Mouse (Mus musculus) gastrocnemius, postnatal 4 days (tissue): ENCODE results near the gene Sema6d. TPM values are rescaled to one million over a fixed set of nuclear protein-coding genes. Genes with fewer than 3 reads are reported as not detected.
"Not testable (repeated sequence)": the region's sequence is repeated elsewhere in the genome, so short reads cannot be mapped to it uniquely, and the experiment has no call there.

ENCODE experiments used
- DNase-seq, 2 experiments: peaks; one replicate each; pipeline ENCODE4 v3.0.0; 2021 to 2022; ENCODE audit warnings: low spot score in 2 of 2, mixed read lengths in 2 of 2
- total RNA-seq, 2 experiments: library from RNA; stranded (reverse); gene quantifications; 2 replicates each; pipeline ENCODE4 v1.2.3; 2021

Gene Sema6d
- total RNA-seq, 2 experiments from 2014 or later, result 34.0 to 34.5 TPM

GRCm38 (mm10) chr2:124289356-124289755 lies 199.6 kb downstream of the Sema6d start:
- DNase-seq, result no peak

- no peak for DNase-seq
Observed at GRCm38 (mm10) chr2:124291145-124291544, 201.4 kb downstream of the Sema6d start.

DNA sequence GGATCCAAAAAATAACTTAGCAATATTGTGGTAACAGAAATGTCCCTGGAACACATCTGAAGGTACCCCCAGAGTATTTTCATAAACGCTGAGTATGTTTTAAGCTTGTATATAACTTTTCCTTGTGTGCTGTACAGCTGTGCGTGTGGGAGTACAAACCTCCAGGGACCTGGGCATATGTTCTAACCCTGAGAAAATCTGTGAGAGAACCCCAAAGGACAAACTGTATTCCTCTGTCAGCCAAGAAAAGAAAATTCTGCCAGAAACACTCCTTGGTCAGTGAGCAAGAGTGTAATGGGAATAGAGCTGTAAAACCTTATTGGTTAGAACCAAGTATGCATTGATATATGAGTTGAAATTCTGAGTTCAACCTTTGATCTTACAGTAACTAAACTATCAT lies 203.8 kb downstream of the Sema6d start:
- peak in 1 of 2 experiments; percentile 17 for DNase-seq

GRCm38 (mm10) chr2:124298351-124298750 lies 208.6 kb downstream of the Sema6d start:
- DNase-seq, result peak in 1 of 2 experiments; percentile 12

DNA sequence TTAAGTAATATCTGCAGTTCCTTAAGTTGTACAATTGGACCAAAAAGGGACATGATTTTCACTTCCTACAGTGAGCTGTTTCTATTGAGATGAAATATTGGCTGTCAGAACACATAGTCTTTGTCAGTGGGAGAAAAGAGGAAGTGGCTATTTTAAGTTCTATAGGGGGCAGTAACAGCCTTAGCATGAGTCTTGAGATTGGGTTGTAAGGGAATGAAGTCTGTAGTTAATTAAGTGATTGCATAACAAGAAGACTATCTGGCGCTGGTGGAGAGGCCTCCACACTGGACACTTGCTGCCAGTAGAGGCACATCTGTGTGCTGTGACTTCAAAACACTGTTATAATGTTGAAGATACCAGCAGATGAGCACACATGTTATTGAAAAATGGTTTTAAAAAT lies 209.1 kb downstream of the Sema6d start:
- peak in 1 of 2 experiments; percentile 13 for DNase-seq

DNA sequence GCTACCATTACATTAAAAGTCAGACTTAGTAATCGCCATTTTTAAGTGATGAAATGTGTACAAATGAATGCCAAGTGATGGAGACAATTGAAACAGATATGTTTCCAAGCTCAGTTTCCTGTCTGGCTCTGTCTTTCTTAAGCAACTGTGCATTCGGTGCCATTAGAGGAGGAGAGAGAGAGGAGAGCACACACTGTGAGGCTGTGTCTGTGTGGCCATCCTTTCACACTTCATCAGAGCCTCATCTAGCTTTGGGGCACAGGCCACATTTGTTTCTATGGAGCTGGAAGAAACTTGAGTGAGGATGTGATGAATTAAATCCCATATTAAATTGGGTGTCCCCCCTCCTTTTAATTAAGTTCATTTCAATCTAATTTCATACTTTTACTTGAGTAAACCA lies 218.8 kb downstream of the Sema6d start:
- DNase-seq, result no peak

- no peak for DNase-seq
Observed at GRCm38 (mm10) chr2:124309361-124310128, 219.8 kb downstream of the Sema6d start.

GRCm38 (mm10) chr2:124322528-124323215 lies 232.9 kb downstream of the Sema6d start:
- DNase-seq, result no peak

- no peak for DNase-seq
Observed at GRCm38 (mm10) chr2:124324107-124324724, 234.4 kb downstream of the Sema6d start.

GRCm38 (mm10) chr2:124329473-124330130 lies 239.8 kb downstream of the Sema6d start:
- no peak for DNase-seq

- no peak for DNase-seq
Observed at GRCm38 (mm10) chr2:124332890-124333289, 243.1 kb downstream of the Sema6d start.

GRCm38 (mm10) chr2:124334655-124335054 lies 244.9 kb downstream of the Sema6d start:
- not testable (repeated sequence) for DNase-seq

GRCm38 (mm10) chr2:124338296-124338695 lies 248.5 kb downstream of the Sema6d start:
- no peak for DNase-seq

GRCm38 (mm10) chr2:124354191-124354590 lies 264.4 kb downstream of the Sema6d start:
- DNase-seq, result no peak

GRCm38 (mm10) chr2:124354716-124355115 lies 264.9 kb downstream of the Sema6d start:
- no peak for DNase-seq

- no peak for DNase-seq
Observed at GRCm38 (mm10) chr2:124369291-124369690, 279.5 kb downstream of the Sema6d start.

DNA sequence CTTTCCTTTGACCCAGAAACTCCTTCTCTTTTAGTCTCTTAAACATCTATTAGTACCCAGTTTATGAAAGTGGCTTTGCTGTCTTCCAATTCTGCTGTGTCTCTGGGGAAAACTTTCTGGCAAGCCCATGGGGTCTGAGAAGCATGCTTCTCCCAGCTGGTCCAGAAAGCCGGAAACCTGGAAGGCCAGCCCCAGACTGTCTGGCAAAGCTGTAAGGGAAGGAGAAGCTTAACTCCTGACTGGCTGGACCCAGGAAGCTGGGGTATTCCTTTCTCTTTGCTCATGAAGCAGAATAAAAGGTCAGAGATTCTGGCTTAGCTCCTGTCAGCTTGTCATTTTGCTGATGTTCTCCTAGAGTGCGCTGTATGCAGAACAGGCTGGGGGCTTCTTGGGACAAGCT lies 280.2 kb downstream of the Sema6d start:
- DNase-seq, result peak; percentile 46 to 80

DNA sequence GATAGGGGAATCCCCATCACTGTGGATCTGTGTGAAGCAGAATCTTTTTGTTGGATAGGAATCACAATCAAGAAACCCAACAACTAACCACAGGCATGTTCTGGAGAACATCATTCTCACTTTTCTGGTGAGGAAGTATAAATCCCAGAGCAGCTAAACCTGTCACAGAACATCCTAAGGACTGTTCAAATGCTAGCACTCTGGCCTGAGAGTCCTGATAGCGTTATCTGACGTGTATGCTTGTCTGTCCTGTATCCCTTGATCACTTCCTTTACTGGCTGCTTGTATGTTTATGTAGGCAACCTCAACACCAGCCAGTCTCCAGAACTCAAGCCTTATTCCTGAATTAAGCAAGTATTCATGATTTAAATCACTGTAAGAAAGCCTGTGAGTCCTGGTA lies 281.6 kb downstream of the Sema6d start:
- no peak for DNase-seq

- no peak for DNase-seq
Observed at GRCm38 (mm10) chr2:124385053-124385452, 295.3 kb downstream of the Sema6d start.

GRCm38 (mm10) chr2:124385722-124386121 lies 296.0 kb downstream of the Sema6d start:
- DNase-seq, result no peak

- no peak for DNase-seq
Observed at GRCm38 (mm10) chr2:124388269-124388668, 298.5 kb downstream of the Sema6d start.

DNA sequence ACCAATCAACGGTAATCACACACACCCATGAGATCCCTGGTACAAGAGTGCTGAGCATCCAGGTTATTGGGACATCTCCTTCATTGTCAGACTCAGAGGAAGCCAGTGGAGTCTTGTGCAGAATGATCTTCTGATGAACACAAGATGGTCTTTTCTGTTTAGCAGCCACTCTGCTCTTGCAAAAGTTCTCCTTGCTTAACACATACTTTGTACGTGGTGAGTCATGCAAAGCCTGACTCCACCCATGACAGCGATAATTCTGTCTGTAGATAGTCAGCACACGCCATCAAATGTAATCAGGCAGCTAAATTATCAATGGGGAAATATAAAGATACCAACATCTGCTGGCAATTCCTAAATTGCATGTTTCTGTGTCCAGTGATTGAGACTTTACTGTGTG lies 307.0 kb downstream of the Sema6d start:
- no peak for DNase-seq
